Mouse (Mus musculus) heart, embryonic 14.5 days (tissue): Measurements from ENCODE around the gene Alx1. TPM values are rescaled to one million over a fixed set of nuclear protein-coding genes. Genes with fewer than 3 reads are reported as not detected.

Experiments
- ATAC-seq: fragments of 200-750 bp; cut with Nextera tagmentation; 2 replicates; pipeline ENCODE4 v1.8.0; 2017; ENCODE audit warnings: low read depth, moderate TSS enrichment; ENCODE audit not compliant: insufficient number of reproducible peaks, insufficient read depth, low FRiP score
- H3K27ac ChIP-seq, 2 experiments: fragments of 200-500 bp in 1 of 2; fragments of 300-500 bp in 1 of 2; sonication (generic) in 1 of 2; replicated peaks in 1 of 2; 2 replicates each; pipeline ENCODE4 v1.5.1; 2012 to 2014; ENCODE audit warnings: low read depth in 2 of 2, low read length in 2 of 2, control low read depth in 1 of 2, mild to moderate bottlenecking in 1 of 2, mixed read lengths in 1 of 2; ENCODE audit not compliant: control insufficient read depth in 1 of 2, insufficient read depth in 1 of 2
- H3K27me3 ChIP-seq: fragments of 300-500 bp; sonication (generic); 2 replicates; pipeline ENCODE4 v1.6.1; 2014; ENCODE audit warnings: mild to moderate bottlenecking, low read length, control low read depth; ENCODE audit not compliant: control insufficient read depth, insufficient read depth
- H3K36me3 ChIP-seq: fragments of 300-500 bp; sonication (generic); 2 replicates; pipeline ENCODE4 v1.6.1; 2014; ENCODE audit warnings: mild to moderate bottlenecking, control low read depth, low read length, mixed read lengths; ENCODE audit not compliant: control insufficient read depth, insufficient read depth
- H3K4me1 ChIP-seq, 2 experiments: fragments of 200-500 bp in 1 of 2; fragments of 300-500 bp in 1 of 2; sonication (generic) in 1 of 2; 2 replicates each; pipeline ENCODE4 v1.6.1; 2012 to 2014; ENCODE audit warnings: low read length in 2 of 2, control low read depth in 1 of 2, mixed read lengths in 1 of 2; ENCODE audit not compliant: control insufficient read depth in 2 of 2, insufficient read depth in 2 of 2
- H3K4me2 ChIP-seq: fragments of 300-500 bp; sonication (generic); 2 replicates; pipeline ENCODE4 v1.6.1; 2014; ENCODE audit warnings: mild to moderate bottlenecking, low read length
- H3K4me3 ChIP-seq, 2 experiments: fragments of 200-500 bp in 1 of 2; fragments of 300-500 bp in 1 of 2; sonication (generic) in 1 of 2; 2 replicates each; pipeline ENCODE4 v1.5.1; 2012 to 2014; ENCODE audit warnings: low read length in 2 of 2, mild to moderate bottlenecking in 2 of 2, control low read depth in 1 of 2, low read depth in 1 of 2, moderate library complexity in 1 of 2; ENCODE audit not compliant: control insufficient read depth in 1 of 2, insufficient read depth in 1 of 2
- H3K9ac ChIP-seq: fragments of 300-500 bp; sonication (generic); 2 replicates; pipeline ENCODE4 v1.6.1; 2014; ENCODE audit warnings: mild to moderate bottlenecking, low read length
- H3K9me3 ChIP-seq: fragments of 300-500 bp; sonication (generic); 2 replicates; pipeline ENCODE4 v1.6.1; 2016; ENCODE audit warnings: low read length, control low read depth; ENCODE audit not compliant: control insufficient read depth
- WGBS: fragments of 180-500 bp; shearing (Covaris S2); extraction: QIAGEN DNeasy Blood & Tissue Kit; methylation state at CpG from one replicate; pipeline ENCODE4 v1.1.7; 2014; 5-methylcytosine and 5-hydroxymethylcytosine counted together
- polyA plus RNA-seq: library from polyadenylated mRNA; unstranded; fragments of >200 nt; fragmentation: Nextera tagmentation; extraction: Ambion mirVana; gene quantifications from 2 replicates; pipeline ENCODE4 v1.2.1, GENCODE M21; 2014

Alx1 gene
- polyA plus RNA-seq, 1 experiment from 2014 or later = 0.34 TPM

- peak; percentile 66; the same call in 1 of the 2 replicates for ATAC-seq
- no peak overlapping the region; the same call in 1 of the 2 replicates for H3K9ac ChIP-seq
- peak overlapping the region; percentile 42 to 54 for H3K4me3 ChIP-seq
- H3K36me3 ChIP-seq = no peaks in the 10 kb centered on the region
- 1% methylated on average over 49 of the region's 50 CpGs for WGBS
- H3K4me2 ChIP-seq = peak overlapping the region; percentile 77
- H3K27me3 ChIP-seq = peaks cover 78% of the 10 kb centered on the region
- peaks cover 11 to 17% of the 10 kb centered on the region in 2 experiments; a peak in 2 of 4 replicates for H3K4me1 ChIP-seq
- H3K27ac ChIP-seq = no peak overlapping the region
- H3K9me3 ChIP-seq = no peaks in the 10 kb centered on the region
Observed at GRCm38 (mm10) chr10:103028253-103029131, 1.5 kb downstream of the Alx1 start.

- ATAC-seq = no peak
- H3K27me3 ChIP-seq = peaks cover 72% of the 10 kb centered on the region
- H3K27ac ChIP-seq = no peak overlapping the region
- no peaks in the 10 kb centered on the region for H3K9me3 ChIP-seq
- no peaks in the 10 kb centered on the region for H3K36me3 ChIP-seq
- peaks cover 11 to 17% of the 10 kb centered on the region in 2 experiments; a peak in 2 of 4 replicates for H3K4me1 ChIP-seq
- 1% methylated on average over 15 of the region's 15 CpGs for WGBS
- peak overlapping the region; percentile 77 for H3K4me2 ChIP-seq
- H3K9ac ChIP-seq = no peak overlapping the region; the same call in 1 of the 2 replicates
- peak overlapping the region; percentile 42 to 54 for H3K4me3 ChIP-seq
Observed at GRCm38 (mm10) chr10:103027931-103028252, 2.1 kb downstream of the Alx1 start.

GRCm38 (mm10) chr10:103027226-103027930, 2.6 kb downstream of the Alx1 start:
- Histone ChIP-seq H3K9ac (no peak overlapping the region), H3K4me3 (peak overlapping the region in 1 of 2 experiments; percentile 42; a peak in 1 of 4 replicates), H3K27ac (no peak overlapping the region), H3K27me3 (peaks cover 66% of the 10 kb centered on the region), H3K4me2 (no peak overlapping the region; the same call in 1 of the 2 replicates), H3K9me3 (no peaks in the 10 kb centered on the region), H3K36me3 (no peaks in the 10 kb centered on the region), H3K4me1 (peaks cover 11 to 17% of the 10 kb centered on the region in 2 experiments; a peak in 2 of 4 replicates)
- no peak for ATAC-seq
- 1% methylated on average over 20 of the region's 20 CpGs for WGBS

- Histone ChIP-seq H3K36me3 (no peaks in the 10 kb centered on the region), H3K4me1 (peaks cover 11 to 17% of the 10 kb centered on the region in 2 experiments; a peak in 2 of 4 replicates), H3K4me3 (no peak overlapping the region), H3K9me3 (no peaks in the 10 kb centered on the region), H3K27ac (no peak overlapping the region), H3K9ac (no peak overlapping the region), H3K4me2 (no peak overlapping the region), H3K27me3 (peaks cover 60% of the 10 kb centered on the region)
- ATAC-seq = no peak
- under 1% methylated on average over 17 of the region's 17 CpGs for WGBS
Observed at GRCm38 (mm10) chr10:103026636-103027225, 3.3 kb downstream of the Alx1 start.

- Histone ChIP-seq H3K27ac (no peak overlapping the region), H3K9me3 (no peaks in the 10 kb centered on the region), H3K4me2 (no peak overlapping the region), H3K9ac (no peak overlapping the region), H3K4me3 (no peak overlapping the region), H3K27me3 (no peaks in the 10 kb centered on the region), H3K4me1 (no peaks in the 10 kb centered on the region), H3K36me3 (no peaks in the 10 kb centered on the region)
- 64% methylated on average over 2 of the region's 2 CpGs for WGBS
- ATAC-seq = no peak
Observed at GRCm38 (mm10) chr10:103002556-103002955, 27.5 kb downstream of the Alx1 start.

- ATAC-seq = no peak
- H3K4me1 ChIP-seq = no peaks in the 10 kb centered on the region
- H3K27ac ChIP-seq = no peak overlapping the region
- no peak overlapping the region for H3K4me2 ChIP-seq
- no peak overlapping the region for H3K4me3 ChIP-seq
- 18% methylated on average over 8 of the region's 8 CpGs for WGBS
- no peak overlapping the region for H3K9ac ChIP-seq
- H3K27me3 ChIP-seq = no peaks in the 10 kb centered on the region
- H3K36me3 ChIP-seq = no peaks in the 10 kb centered on the region
- no peaks in the 10 kb centered on the region for H3K9me3 ChIP-seq
Observed at GRCm38 (mm10) chr10:103000902-103001301, 29.1 kb downstream of the Alx1 start.

- Histone ChIP-seq H3K9me3 (no peaks in the 10 kb centered on the region), H3K4me3 (no peak overlapping the region), H3K27me3 (no peaks in the 10 kb centered on the region), H3K9ac (no peak overlapping the region), H3K27ac (no peak overlapping the region), H3K4me1 (no peaks in the 10 kb centered on the region), H3K4me2 (no peak overlapping the region), H3K36me3 (no peaks in the 10 kb centered on the region)
- ATAC-seq = no peak
Observed at GRCm38 (mm10) chr10:102999584-102999983, 30.4 kb downstream of the Alx1 start.
